Mouse (Mus musculus) G1E (cell line): ENCODE data around the gene Ssbp1.

Experiments
- CTCF ChIP-seq: IDR thresholded peaks from 2 replicates; pipeline ENCODE4 v1.5.1; 2012; ENCODE audit warnings: low read depth, low read length, inconsistent platforms, mixed read lengths
- GATA1 ChIP-seq: IDR thresholded peaks from 2 replicates; pipeline ENCODE4 v1.6.1; 2012; ENCODE audit warnings: borderline replicate concordance, low read length, inconsistent platforms, mixed read lengths
- GATA2 ChIP-seq: IDR thresholded peaks from 2 replicates; pipeline ENCODE4 v1.6.1; 2012; ENCODE audit warnings: low read depth, low read length, inconsistent platforms, borderline replicate concordance
- TAL1 ChIP-seq: conservative IDR thresholded peaks from 2 replicates; pipeline ENCODE4 v1.6.1; 2012; ENCODE audit warnings: low read depth, low read length, inconsistent platforms, mixed read lengths

DNA sequence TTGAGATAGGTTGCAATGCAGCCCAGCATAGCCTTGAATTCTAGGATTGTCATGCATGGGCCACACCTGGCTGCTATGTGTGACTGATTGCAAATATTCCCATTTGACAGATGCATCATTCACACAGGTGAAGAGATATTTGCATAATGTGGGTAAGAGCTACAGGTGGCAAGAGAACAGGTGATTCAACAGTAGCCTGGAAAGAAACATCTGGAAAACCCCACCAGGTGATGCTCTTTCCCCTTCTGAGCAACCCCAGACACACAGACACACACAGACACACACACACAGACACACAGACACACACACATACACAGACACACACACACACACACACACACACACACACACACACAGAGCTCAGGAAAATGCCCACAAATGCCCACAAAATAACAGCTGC, 39.3 kb upstream of the Ssbp1 start:
- TF ChIP-seq CTCF = no peak
- no peak for TF ChIP-seq GATA1
- TF ChIP-seq GATA2 = no peak
- TF ChIP-seq TAL1 = no peak
